Mouse (Mus musculus) thymus, postnatal 4 days (tissue): ENCODE measurements around the gene Cacnb3.
"Not testable (repeated sequence)": the region's sequence is repeated elsewhere in the genome, so short reads cannot be mapped to it uniquely, and the experiment has no call there.

Source experiments
- DNase-seq: peaks from one replicate; pipeline ENCODE4 v3.0.0; 2021

Gene Cacnb3

DNA sequence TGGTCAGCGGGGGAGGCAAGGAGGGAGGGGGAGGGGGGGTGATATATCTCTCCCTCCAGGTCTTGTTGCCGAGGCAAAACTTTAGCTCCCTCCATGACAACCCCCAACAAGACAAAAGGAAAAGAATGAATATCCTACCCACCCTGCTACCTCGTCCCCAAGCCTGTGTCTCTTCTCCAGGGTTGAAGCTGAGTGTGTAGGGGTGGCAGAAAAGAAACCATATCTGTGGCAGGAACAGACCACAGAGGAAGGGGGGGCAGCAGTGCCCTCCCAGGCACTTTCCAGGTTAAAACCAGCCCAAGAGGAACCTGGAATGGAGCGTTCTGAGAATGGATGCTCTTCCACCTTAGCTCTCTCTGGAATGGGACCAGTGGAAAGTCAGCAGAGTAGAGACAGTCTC is at the start of gene Cacnb3:
TSS of gene Cacnb3 (plus strand) at position 301 of the 400 bp plus-strand sequence.
- DNase-seq: no peak

DNA sequence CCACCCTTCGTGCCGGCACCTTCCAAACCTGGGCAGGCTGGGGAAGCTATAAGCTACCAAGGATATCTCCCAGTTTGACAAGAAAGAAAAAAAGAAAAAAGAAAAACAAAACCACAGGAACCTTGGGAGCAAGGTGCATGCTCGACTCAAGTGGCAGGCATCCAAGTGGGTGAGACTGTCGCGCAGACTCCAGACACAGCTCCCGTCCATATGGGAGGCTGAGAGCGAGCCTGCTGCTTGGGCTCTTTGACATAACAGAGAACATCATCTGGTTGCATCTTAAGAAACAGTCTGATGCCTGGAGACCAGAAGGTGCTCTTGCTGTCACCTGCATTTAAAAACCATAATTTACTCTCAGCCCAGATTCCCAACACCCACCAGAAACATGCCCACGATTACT is 48.2 kb upstream of the Cacnb3 start:
- DNase-seq: no peak

DNA sequence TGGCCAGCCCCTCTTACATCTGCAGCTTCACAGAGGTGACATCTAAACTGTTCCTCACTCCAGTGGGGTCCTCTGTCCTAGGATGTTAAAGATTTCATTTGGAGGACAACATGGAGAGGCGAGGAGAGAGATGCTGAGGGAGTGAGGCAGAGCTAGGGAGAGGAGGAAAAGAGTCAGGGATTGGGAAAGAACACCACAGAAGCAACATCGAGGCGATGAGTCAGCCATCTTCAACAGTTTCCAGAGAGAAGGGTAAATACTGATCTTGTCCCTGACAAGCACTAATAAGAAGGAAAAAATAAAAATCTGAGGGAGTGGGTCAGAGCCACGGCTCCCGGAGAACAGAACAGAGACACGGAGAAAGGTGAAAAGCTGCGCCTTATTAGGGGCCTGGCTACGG is 47.6 kb upstream of the Cacnb3 start:
- DNase-seq: no peak

DNA sequence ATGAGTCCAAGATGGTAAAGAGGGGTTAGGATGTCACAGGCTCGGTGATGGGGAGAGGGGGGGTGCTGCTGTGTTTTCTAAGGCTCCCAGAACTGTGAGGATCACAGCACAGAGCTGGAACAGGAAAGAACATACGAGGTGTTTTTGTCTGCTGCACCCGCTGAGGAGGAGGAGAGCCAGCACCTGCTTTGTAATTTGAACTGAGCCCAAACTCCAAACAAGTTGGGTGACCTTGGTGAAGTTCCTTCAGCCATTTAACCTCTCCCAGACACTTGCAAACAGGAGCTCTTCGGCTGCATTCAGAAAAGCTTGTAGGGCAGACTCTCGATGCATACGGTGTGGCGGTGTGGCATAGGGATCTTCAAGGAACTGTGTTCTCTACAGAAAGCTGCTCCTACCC is 45.2 kb upstream of the Cacnb3 start:
- DNase-seq: no peak

DNA sequence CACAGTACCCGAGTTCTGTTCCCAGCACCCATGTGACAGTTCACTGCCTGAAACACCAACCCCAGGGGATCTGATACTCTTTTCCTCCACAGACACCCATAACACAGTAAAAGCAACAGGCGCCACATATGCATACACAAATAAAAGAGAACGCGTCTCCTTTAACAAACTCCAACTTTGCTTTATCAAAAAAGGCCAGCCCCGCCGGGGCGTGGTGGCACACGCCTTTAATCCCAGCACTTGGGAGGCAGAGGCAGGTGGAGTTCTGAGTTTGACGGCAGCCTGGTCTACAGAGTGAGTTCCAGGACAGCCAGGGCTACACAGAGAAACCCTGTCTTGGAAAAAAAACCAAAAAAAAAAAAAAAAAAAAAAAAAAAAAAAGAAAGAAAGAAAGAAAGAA is 44.5 kb upstream of the Cacnb3 start:
- DNase-seq: not testable (repeated sequence)

DNA sequence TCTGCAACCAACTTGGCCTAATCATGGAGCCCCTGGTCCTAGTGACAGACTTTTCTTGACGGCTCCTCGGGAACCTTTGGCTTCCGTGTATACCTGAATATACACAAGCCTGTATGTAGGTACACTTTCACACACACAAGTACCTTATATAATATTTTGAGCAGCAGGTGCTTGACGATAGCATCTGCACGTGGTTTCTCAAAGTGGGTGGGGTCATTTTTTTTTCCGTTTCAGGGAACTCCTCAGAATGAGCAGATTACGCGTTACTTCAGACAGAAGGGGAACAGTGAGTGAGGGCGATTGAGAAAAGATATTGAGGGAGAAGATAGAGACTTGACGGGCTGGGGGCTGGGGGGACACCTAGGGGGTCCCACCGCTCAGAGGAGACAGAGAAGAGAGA is 42.9 kb upstream of the Cacnb3 start:
- no peak for DNase-seq

DNA sequence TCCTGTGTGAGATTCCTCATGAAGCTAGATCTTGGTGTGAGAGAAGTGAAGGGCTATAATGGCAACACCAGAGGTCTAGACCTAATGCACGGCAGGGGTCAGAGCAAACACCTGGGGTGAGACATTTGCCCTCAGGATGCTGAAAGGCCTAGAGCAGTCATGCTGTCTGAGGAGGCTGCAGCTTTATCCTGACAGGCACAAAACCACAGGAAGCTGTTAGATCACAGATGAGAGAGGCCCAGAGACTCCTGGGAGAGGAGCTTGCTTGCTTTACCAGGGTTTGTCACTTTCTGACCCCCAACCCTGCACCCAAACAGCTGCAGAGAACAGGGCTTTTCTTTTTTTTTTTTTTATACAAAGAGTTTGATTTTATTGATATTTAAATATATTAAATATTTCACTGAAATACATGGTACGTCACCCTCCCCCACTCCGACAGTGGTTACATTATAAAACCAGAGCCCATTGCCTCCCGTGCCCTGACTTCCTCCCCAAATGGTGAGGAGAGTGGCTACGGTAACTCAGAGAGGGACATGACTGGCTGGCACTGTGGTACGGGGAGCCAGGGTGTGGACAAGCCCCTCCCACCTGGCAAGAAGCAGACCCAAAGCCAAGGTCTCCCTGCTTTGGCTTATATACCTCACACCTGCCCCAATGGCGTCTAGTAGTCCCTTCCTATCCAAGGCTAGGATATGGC is 40.9 kb upstream of the Cacnb3 start:
- peak; percentile 52 for DNase-seq

DNA sequence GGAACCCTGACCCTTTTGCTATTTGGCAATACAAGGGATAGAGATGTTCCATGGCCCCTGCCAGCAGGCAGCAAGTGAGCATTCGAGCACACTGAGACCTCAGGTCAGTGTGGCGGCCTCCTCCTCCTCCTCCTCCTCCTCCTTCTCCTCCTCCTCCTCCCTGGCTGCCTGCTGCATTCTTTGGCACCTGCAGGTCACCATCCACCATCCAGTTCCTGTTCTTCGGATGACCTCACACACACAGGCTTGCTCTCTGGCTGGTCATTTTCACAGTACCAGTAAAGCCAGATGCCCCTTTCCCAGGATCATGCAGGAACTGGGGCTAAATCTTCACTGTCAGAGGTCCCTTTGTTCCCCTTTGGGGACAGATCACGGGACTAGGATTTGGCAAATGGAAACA is 39.2 kb upstream of the Cacnb3 start:
- no peak for DNase-seq

DNA sequence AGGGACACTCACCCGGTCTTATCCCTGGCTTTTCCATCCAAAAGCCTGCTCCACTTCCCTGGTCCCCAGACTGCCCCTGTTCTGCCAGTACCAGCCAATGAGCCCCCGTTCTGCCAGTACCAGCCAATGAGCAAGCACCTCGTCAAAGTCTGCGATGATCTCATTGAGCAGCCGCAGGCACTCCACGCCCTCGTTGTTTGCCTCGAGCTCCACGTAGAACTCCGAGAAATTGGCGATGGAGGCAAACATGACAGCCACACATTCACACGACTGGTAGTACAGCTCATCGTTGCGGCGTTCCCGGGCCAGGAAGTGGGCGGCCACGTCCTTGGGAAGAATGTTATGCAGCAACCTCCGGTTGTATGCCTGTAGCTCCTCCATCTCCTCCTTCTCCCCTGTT is 36.4 kb upstream of the Cacnb3 start:
- DNase-seq: no peak

DNA sequence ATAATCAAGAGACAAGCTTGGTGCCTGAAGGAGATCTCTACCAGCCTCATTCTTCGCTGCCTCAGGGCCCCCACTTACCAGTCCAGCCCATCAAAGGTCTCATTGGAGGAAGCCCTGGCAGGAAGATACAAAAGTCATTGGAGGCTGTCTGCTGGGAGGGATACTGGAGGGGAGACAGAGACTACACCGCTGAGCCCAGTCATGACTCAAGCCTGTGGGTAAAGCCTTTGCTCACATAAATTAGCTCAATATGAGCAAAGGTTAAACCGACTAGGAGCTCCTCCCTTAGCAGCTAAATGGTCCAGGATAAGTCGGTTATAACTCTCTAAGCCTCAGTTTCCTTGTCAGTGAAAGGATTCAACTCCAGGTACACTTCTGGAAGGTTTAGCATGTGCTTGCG is 35.6 kb upstream of the Cacnb3 start:
- no peak for DNase-seq

DNA sequence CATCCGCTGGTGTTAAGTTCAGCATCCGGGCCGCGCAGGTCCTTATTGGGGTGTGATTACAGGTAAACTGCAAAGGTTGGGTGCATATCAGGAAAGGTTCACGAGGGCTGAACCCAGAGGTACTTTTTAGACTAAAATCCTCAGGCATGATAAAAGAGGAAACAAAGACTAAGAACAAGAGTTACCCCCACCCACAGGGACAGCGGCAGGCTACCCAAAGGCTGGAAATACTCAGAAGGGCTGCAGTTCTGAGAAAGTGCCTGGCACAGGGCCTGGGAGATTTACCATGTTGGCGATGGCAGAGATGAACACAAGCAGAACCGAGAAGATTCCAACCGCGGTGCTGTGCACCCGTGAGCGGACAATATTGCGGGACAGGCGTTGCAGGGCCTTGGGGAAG is 34.0 kb upstream of the Cacnb3 start:
- no peak for DNase-seq

DNA sequence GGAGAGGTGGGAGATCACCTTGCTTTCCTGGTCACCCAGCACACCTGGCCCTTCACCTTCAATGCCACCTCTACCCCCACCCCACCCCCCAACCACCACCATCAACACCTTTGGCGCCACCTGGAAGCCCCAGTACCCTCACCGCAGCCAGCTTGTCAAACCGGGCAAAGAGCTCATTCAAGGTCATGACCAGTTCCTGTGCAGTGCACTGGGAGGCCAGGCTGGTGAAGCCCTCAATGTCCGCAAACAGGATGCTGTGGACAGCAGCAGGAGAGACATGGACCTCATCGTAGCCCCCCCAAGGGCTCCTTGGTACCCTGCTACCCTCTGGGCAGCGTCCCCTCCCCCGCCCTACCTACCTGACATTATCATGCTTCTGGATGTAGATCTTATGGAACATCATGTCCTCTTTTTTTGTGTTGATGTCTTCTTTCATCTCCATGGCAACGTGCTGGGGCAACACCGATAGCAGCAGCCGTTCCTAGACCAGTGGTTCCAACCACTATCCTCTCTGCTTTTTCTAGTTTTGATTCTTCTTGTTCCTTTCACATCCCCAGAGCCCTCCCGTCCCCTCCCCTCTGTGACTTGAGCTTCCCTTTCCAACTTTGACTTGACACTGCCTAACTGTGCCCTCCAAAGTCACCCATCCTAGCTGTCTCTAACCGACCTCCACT is 30.5 kb upstream of the Cacnb3 start:
- DNase-seq: no peak

DNA sequence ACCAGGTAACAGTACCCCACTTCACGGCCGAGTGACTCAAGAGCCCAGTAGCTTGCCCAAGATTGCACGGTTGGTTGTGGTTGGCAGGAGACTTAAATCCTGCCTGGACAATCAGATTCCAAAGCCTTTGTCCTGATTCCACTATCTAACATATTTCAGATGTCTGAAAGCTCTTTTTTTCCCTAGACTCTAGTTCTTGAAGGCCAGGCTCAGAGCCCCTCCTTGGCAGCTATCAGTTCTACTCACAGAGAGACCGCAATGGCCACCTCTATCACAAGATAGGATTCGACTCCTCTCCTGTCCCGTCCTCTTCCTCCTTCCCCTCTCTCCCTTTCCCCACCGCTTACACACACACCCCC is 28.8 kb upstream of the Cacnb3 start:
- DNase-seq: no peak

DNA sequence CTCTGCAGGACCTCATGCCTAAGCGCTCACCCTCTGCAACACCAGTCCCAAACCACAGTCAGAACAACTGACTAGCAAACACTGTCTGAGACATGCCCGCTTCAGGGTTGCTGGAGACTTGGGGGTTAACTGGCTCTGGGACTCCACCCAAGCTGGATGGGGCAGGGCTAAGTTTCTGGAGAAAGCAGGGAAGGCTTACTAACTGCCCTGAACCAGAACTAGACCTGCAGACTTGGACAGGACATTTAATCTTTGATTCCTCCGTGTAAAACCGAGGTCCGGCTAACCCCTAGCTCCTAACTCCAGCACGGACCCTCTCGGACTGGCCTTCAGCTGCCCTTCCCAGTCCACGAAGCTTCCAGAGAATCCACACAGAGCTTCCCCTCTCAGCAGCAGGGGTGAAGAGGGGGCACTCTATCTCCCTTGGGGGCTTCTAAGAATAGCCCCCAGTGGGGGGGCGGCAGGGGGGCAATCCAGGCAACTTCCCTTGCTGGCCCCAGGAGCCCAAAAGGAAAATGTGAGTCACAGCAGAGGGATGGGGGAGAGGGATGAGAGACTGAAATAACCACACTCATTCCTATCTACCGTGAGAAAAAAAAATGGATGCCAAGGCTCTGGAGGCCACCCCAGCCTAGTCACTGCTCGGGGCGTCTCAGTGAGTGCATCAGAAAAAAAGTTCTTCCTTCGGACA is 28.3 kb upstream of the Cacnb3 start:
- DNase-seq: no peak

DNA sequence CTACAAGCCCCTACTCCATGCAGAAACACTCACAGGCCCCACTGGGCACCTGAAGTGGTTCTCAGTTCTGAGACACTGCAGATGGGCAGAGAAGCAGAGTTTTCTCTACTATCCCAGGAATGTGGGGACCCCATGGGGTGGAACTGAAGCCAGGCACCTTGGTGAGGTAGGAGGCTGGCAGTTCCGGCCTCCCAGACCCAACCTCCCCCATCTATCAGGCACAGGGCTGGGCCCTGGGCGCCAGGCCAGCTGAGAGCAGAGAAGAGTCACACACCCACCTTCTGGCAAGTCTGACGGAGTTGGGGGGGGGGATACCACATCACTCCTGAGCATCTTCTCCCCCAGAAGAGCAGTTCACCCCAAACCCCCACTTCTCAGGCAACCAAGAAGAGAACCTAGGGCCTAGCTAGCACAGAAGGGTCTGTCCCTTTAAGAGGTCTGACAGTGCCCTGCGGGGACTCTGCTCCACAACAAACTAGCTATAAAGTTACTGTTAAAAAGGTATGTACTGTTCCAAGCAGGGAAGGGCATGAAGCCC is 27.6 kb upstream of the Cacnb3 start:
- DNase-seq: no peak

DNA sequence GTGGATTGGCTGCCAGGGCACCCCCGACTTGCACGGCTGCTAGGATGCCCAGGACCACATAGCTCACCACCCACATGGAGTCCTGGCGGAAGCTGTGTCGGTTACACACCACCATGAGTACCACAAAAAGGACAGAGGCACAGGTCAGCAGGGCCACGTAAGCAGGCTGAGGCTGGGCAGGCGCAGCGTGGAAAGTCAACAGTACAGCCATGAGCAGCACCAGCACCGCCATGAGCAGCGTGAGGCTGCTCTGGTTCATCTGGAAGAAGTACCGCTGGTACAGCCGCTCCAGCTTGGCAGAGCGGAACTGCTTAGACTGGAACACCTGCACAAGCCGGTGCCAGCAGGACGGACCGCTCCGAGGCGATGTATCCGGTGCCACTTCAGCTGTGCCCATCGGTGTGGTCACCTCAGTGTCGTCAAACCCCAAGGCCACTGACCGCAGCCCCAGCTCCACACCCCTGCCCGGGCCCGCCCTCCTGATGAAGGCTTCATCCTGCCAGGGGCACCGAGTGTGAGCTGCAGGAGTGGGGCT is 26.5 kb upstream of the Cacnb3 start:
- DNase-seq: no peak

DNA sequence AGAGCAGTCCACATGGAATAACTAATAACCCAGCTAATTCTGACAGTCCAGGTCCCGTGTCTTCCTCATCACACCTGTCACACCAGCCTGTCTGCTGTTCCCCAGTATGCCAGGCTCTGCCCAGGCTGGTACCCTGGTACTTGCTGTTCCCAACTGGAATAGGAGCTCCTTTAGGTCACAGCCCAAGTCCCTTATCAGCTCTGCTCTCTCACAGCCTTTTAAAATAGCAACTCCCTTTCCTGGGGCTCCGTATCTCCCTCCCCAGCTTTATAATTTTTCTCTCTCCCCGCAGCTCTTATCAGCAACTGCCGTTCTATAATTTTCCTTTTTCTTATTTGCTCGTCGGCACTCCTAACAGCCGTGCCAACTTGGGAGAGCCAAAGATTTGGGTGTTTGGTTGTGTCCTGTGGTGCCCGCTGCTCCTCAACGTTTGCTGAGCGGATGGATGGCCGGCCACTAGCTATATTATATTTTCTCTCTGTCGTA is 24.5 kb upstream of the Cacnb3 start:
- DNase-seq: no peak

DNA sequence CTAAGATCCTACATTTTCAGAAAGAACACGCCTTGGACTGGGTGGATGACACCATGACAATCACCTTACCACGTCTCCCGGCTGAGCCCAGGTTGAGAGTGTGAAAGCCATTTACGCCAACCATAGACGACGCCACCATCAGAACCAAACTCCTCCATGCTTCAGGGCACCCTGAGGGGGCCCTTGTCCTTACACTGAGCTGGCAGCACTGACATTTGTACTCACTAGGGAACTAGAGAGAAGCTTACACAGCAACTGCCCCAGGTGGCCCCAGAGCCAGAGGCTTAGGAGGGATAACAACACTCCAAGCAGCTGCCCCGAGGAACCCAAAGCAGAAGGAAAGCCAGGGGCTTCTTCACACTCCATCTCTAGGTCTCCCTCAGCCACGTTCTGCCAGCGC is 23.9 kb upstream of the Cacnb3 start:
- no peak for DNase-seq

DNA sequence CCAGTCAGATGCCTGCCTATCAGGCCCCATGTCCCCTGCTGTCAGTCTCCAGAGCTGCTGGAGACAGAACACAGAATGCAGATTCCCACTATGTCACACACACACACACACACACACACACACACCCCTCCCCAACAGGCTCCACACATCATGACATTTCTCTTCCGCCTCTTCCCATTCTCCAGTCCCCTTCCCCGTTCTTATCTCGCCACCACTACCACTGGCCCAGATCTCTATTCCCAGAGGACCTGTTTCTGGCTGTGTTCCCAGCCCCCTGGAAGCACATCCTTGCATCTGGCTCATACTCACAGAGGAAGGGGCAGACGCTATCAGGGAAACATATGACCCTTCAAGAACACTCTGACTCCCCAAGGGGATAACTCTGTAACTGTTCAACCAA is 23.1 kb upstream of the Cacnb3 start:
- DNase-seq: no peak

DNA sequence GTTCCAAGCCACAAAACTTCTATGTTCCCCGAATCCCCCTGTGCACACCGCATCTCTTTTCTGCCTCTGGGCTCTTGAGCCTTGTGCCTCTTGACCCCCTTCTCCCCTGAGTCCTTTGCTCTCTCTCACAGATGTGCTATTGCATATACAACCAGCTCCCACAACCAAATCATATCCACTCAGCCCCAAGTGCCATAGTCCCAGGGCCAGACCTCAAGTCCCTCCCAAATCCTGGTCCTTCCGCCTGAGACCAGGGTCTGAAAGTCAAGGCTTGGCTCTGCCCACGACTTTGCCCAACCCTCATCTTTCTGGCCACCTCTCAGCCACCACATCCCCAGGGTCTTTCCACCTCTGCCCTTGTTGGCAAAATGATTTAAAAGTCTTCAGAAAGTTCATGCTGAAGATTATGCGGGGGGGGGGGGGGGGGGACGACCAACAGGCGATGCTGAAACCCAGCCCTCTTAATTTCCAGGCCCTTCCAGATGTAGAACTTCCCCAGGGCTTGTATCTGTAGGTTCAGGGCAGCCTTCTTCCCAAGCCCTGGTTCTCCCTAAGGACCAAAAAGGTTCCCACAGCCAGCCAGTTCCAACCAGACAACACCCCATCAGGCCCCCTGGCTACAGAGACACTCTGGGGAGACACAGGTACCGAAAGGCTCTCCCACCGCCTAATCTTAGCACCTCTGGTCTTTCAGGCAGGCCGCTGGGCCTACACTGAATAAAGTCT is 22.4 kb upstream of the Cacnb3 start:
- no peak for DNase-seq

DNA sequence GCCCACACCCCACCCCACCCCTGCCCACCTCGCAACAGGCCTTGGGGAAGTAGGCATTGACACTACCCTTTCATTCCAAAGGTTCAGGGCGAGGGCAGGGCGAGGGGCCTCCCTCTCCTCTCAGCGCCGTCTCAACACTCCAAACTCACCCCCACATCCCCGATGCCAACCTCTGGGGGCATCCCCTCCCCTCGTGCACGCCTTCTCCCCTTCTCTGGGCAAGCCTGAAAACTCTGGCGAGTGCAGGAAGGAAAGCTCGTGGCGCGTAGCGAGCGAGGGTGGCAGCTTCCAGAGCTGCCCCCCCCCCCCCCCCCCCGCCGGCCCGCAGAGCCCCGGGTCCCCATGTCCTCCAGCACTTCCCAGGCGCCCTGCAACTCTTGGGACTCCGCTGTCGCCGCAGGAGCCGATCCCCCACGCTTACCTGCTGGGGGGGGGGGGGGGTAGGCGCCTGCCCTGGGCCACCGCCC is 21.8 kb upstream of the Cacnb3 start:
- peak; percentile 66 for DNase-seq

DNA sequence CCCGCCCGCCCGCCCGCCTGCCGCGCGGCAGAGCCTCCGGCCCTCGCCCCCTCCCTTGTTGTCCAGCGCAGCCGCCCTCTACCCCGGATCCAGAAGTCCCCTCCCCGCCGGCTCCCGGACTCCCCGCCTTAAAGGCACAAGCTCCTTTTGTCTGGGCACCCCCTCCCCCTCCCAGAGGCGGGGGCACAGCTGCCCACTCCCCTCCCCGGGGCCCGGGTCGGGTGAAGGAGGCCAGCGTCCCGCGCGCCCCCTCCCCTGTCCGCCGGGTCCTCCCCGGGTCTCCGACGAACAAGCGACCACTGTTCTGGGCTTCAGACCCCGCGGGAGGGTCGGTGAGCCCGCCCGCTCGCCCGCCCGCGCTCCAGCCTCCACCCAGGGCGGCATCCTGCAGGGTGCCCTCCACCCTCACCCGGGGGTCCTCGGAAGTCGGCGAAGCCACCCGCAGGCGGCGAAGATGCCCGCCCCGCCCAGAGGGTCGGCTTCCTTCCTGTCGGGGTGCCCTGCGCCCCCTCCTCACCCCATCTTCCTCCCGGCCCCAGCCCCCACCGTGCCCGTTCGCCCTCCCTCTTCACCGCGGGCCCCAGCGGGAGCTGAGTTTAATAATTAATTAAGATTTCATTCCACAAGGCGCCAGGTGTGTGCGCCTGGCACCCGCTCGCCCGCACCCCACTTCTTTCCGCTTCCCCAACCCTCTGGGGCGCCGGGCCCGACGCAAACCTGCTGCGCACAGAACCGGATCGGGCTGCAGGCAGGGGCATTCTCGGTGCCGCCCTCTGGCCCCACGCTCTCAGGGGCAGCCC is 21.1 kb upstream of the Cacnb3 start, which contains the start of gene Adcy6:
TSS of gene Adcy6 (minus strand) at position 746 of the 800 bp plus-strand sequence.
- DNase-seq: peak; percentile 86
